Mouse (Mus musculus) lung, embryonic 14.5 days (tissue): ENCODE results near the gene Maml2. TPM values are rescaled to one million over a fixed set of nuclear protein-coding genes. Genes with fewer than 3 reads are reported as not detected.
A peak's percentile ranks its signal among the peaks of the same experiment; 100 is the strongest.

ENCODE experiments used
- ATAC-seq: fragments of 200-750 bp; cut with Nextera tagmentation; 2 replicates; pipeline ENCODE4 v1.8.0; 2017; ENCODE audit warnings: mild to moderate bottlenecking, moderate TSS enrichment, moderate library complexity; ENCODE audit not compliant: insufficient read depth
- DNase-seq: peaks from one replicate; pipeline ENCODE4 v3.0.0-alpha.2; 2015
- H3K27ac ChIP-seq: fragments of 300-500 bp; sonication (generic); 2 replicates; pipeline ENCODE4 v1.5.1; 2014; ENCODE audit warnings: low read depth, mild to moderate bottlenecking, moderate library complexity
- H3K27me3 ChIP-seq: fragments of 300-500 bp; sonication (generic); 2 replicates; pipeline ENCODE4 v1.6.1; 2014; ENCODE audit warnings: low read length, control low read depth; ENCODE audit not compliant: insufficient read depth
- H3K36me3 ChIP-seq: fragments of 300-500 bp; sonication (generic); 2 replicates; pipeline ENCODE4 v1.6.1; 2014; ENCODE audit warnings: control low read depth; ENCODE audit not compliant: insufficient read depth
- H3K4me1 ChIP-seq: fragments of 300-500 bp; sonication (generic); 2 replicates; pipeline ENCODE4 v1.6.1; 2014; ENCODE audit warnings: antibody characterized with exemption, control low read depth; ENCODE audit not compliant: insufficient read depth
- H3K4me2 ChIP-seq: fragments of 300-500 bp; sonication (generic); 2 replicates; pipeline ENCODE4 v1.6.1; 2014; ENCODE audit warnings: mild to moderate bottlenecking
- H3K4me3 ChIP-seq: fragments of 300-500 bp; sonication (generic); 2 replicates; pipeline ENCODE4 v1.5.1; 2014; ENCODE audit warnings: low read depth, low read length
- H3K9ac ChIP-seq: fragments of 300-500 bp; sonication (generic); 2 replicates; pipeline ENCODE4 v1.6.1; 2014
- H3K9me3 ChIP-seq: fragments of 300-500 bp; sonication (generic); 2 replicates; pipeline ENCODE4 v1.6.1; 2016; ENCODE audit warnings: low read depth, low read length, control low read depth
- CTCF ChIP-seq: IDR thresholded peaks from 2 replicates; pipeline ENCODE4 v1.5.1; 2016; ENCODE audit warnings: antibody characterized with exemption, low read depth
- WGBS: fragments of 180-500 bp; shearing (Covaris S2); extraction: QIAGEN DNeasy Blood & Tissue Kit; methylation state at CpG from one replicate; pipeline ENCODE4 v1.1.7; 2014; 5-methylcytosine and 5-hydroxymethylcytosine counted together
- microRNA-seq: library from miRNA; unstranded; fragments of <30 nt; microRNA quantifications from one replicate; pipeline ENCODE4, GENCODE M21; 2016; ENCODE audit warnings: borderline number of aligned reads
- polyA plus RNA-seq: library from polyadenylated mRNA; unstranded; fragments of >200 nt; fragmentation: Nextera tagmentation; extraction: Ambion mirVana; gene quantifications from 2 replicates; pipeline ENCODE4 v1.2.1, GENCODE M21; 2014

The Maml2 gene
- polyA plus RNA-seq, 1 experiment from 2014 or later: 12.3 TPM

DNA sequence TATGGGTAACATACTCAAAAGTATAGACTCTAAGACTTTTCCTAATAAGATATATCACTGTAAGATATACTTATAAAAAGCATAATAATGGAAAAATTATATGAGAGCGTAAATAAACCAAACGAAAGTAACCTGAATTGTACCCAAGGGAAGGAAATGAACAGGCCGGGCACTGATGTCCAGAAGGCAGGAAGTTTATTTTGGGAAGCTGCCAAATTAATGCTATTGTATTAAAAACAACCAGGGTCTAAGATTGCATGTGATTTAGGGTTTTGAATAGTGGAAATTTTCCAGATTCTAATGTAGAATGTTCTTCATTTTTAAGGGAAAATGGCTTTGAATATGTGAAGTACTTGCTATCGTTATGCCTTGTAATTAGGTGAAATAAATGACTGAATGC, 454.8 kb downstream of the Maml2 start:
- Histone ChIP-seq H3K4me3 (no peak overlapping the region), H3K27ac (no peak overlapping the region), H3K27me3 (no peaks in the 10 kb centered on the region), H3K9ac (no peak overlapping the region), H3K9me3 (peaks cover 6% of the 10 kb centered on the region), H3K36me3 (no peaks in the 10 kb centered on the region), H3K4me1 (peaks cover 7% of the 10 kb centered on the region), H3K4me2 (no peak overlapping the region)
- no peak for TF ChIP-seq CTCF
- DNase-seq: peak; percentile 80
- no peak for ATAC-seq
- 66% methylated on average over 4 of the region's 4 CpGs for WGBS

Small RNAs within 50 kb of the gene (microRNA-seq; reads per million reads assigned to microRNA genes)
- gene Gm22643: not detected

Other genes starting within 250 kb of the Maml2 start
- 8.0 and 9.3 TPM in 2 replicates for gene Jrkl, start 52.1 kb upstream of the Maml2 start, polyA plus RNA-seq
- gene Ccdc82, start 51.0 kb upstream of the Maml2 start, polyA plus RNA-seq: 14.4 and 14.7 TPM in 2 replicates
- not detected in 2 replicates for gene Gm17571, start 148.8 kb downstream of the Maml2 start, polyA plus RNA-seq